Mouse (Mus musculus) neural tube, embryonic 13.5 days (tissue): ENCODE measurements around the gene Raf1. TPM values are rescaled to one million over a fixed set of nuclear protein-coding genes. Genes with fewer than 3 reads are reported as not detected.

Experiments
- ATAC-seq: fragments of 200-750 bp; cut with Nextera tagmentation; 2 replicates; pipeline ENCODE4 v1.8.0; 2017; ENCODE audit warnings: low read depth, mild to moderate bottlenecking, moderate TSS enrichment, moderate library complexity
- H3K27ac ChIP-seq: fragments of 300-500 bp; sonication (generic); replicated peaks from 2 replicates; pipeline ENCODE4 v1.5.1; 2015; ENCODE audit warnings: moderate library complexity, mild to moderate bottlenecking, inconsistent platforms
- H3K27me3 ChIP-seq: fragments of 300-500 bp; sonication (generic); 2 replicates; pipeline ENCODE4 v1.6.1; 2015; ENCODE audit warnings: mild to moderate bottlenecking, inconsistent platforms
- H3K36me3 ChIP-seq: fragments of 300-500 bp; sonication (generic); 2 replicates; pipeline ENCODE4 v1.6.1; 2015; ENCODE audit warnings: mild to moderate bottlenecking, inconsistent platforms
- H3K4me1 ChIP-seq: fragments of 300-500 bp; sonication (generic); replicated peaks from 2 replicates; pipeline ENCODE4 v1.6.1; 2015; ENCODE audit warnings: inconsistent platforms
- H3K4me2 ChIP-seq: fragments of 300-500 bp; sonication (generic); 2 replicates; pipeline ENCODE4 v1.6.1; 2015; ENCODE audit warnings: inconsistent platforms, mild to moderate bottlenecking, moderate library complexity
- H3K4me3 ChIP-seq: fragments of 300-500 bp; sonication (generic); 2 replicates; pipeline ENCODE4 v1.5.1; 2015; ENCODE audit warnings: mild to moderate bottlenecking, inconsistent platforms
- H3K9ac ChIP-seq: fragments of 300-500 bp; sonication (generic); 2 replicates; pipeline ENCODE4 v1.6.1; 2015; ENCODE audit warnings: moderate library complexity, mild to moderate bottlenecking, inconsistent platforms
- H3K9me3 ChIP-seq: fragments of 300-500 bp; sonication (generic); 2 replicates; pipeline ENCODE4 v1.6.1; 2016; ENCODE audit warnings: inconsistent platforms
- WGBS: fragments of 180-500 bp; shearing (Covaris S2); methylation state at CpG from one replicate; pipeline ENCODE4 v1.1.7; 2015; 5-methylcytosine and 5-hydroxymethylcytosine counted together
- polyA plus RNA-seq: library from polyadenylated mRNA; unstranded; fragments of >200 nt; fragmentation: Nextera tagmentation; extraction: Ambion mirVana; gene quantifications from 2 replicates; pipeline ENCODE4 v1.2.1, GENCODE M21; 2015

Raf1 gene
- 141 and 156 TPM in 2 replicates for polyA plus RNA-seq

DNA sequence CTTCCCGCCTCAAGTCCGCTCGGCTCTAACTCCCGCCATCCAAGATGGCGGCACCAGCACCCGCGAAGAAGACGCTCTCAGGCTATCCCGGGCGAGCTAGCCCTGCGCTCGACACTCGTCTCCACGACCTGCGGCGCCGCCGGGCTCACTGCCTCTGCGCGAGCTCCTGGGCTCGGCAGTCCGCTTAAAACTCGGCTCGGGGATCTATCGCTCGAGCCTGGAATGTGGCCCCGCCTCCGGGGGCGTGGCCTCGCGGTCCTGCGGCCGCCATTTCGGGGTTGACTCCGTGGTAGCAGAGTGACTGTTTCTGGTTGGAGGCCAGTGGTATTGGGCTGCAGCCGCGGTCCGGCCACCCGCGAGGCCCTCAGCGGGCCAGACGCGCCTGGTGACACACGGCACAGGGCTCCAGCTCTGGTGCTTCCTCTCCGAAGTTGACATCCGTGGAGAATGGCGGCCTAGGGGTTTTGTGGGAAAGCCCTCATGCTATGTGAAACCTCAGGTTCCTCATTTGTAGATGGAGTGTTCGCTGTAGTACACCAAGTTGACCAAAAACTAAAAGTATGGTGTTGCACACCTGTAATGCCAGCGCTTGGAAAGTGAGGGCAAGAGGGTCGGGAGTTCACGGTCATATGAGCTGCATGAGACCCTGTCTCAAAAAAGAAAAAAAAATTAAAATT, at the start of gene Raf1:
Raf1 (minus strand) TSS at position 184 of the 677 bp plus-strand sequence.
- peak; percentile 99 for ATAC-seq
- WGBS = under 1% methylated on average over 51 of the region's 51 CpGs
- H3K4me1 ChIP-seq = peaks cover 33% of the 10 kb centered on the region

DNA sequence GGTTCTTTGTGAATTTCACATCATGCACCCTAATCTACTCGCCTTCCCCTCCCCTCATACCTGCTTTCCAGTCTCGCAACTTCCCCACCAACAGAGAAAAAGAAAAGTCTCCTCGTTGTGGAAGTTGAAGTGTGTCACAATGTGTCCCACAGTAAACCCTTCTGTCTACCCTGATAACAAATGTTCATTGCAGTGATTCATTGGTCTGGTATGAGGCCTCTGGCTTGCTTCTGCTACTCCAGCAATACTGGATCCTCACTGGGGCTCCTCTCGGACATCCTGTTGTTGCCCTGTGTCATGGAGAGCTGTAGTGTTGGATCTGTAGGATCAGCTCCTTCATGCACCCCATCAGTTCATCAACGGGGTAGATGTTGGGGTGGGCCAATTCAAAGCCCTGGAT, 45.8 kb upstream of the Raf1 start:
- no peak for ATAC-seq
- 82% methylated on average over 5 of the region's 5 CpGs for whole genome bisulfite sequencing
- Histone ChIP-seq H3K4me1 (peaks cover 10% of the 10 kb centered on the region), H3K4me3 (no peak overlapping the region), H3K9ac (no peak overlapping the region), H3K36me3 (no peaks in the 10 kb centered on the region), H3K27ac (no peak overlapping the region), H3K9me3 (no peaks in the 10 kb centered on the region), H3K27me3 (no peaks in the 10 kb centered on the region), H3K4me2 (no peak overlapping the region)

More for the DNA sequence above, at the start of gene Raf1:
- Histone ChIP-seq H3K4me3 (peak within 1 kb of the TSS; percentile 99), H3K27me3 (no peaks in the 10 kb centered on the region), H3K27ac (peak within 1 kb of the TSS; percentile 99), H3K36me3 (no peaks in the 10 kb centered on the region), H3K4me2 (peak within 1 kb of the TSS; percentile 87), H3K9me3 (no peaks in the 10 kb centered on the region), H3K9ac (peak within 1 kb of the TSS; percentile 100)

DNA sequence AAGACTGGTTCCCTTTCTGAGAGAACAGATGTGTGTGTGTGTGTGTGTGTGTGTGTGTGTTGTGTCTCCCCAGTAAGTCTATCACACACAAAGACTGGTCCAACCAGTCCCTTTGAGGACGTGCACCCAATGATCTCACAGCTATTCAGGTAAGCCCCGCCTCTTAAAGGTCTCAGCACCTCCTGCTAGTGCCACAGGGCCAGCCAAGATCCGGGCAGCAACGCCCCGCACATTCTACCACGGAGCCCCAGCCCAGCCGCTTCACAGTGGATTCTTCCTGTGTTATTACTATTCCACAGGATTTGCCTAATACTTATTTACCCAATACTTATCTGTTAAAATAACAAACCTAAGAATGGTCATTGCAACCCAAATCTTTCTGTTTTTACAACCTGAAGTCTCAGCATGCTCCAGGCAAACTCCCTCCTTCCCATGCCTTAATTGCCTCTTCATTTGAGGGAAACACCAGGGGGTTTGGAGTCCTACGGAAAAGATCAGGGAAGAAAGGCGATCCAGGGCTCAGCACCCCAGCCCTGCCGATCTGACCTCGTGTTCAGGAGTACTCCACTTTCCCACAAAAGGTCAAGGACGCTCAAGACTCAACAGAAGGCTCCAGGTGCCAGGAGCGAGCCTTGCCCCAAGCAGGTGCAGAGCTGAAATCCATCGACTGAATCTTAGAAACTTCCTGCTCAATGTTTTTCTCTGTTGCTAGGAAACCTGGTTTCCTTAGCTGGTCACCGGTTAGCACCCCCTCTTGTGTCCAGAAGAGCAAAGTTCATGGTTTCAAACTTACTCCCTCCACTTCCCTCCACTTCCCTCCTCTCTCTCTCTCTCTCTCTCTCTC, 41.5 kb upstream of the Raf1 start:
- peak overlapping the region; percentile 54; the same call in 1 of the 2 replicates for H3K27ac ChIP-seq
- no peaks in the 10 kb centered on the region for H3K27me3 ChIP-seq

DNA sequence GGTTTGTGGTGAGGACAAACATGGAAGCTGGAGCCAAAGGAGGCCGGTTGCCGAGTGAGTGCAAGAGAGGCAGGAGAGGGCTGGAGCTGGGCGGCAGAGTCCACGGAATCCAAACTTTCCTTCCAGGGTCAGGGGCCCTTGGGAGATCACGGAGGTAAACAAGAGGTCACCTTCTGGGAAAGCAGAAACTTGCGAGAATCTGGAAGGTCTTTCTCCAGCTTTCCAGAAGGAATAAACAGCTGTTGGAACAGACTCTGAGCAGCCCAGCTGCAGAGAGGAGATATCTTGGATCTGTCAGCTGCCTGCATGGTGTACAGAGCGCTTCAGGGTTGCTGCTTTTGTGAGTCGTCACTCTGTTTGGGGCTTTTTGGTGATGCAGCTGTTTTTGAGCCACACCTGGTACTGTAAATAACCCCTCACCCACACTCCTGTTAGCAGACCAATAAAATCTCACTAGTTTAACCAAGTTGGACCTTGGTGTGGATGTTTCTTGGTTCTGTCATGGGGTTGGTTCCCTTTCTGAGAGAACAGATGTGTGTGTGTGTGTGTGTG, 40.7 kb upstream of the Raf1 start:
- Histone ChIP-seq H3K9ac (peak overlapping the region; percentile 5; the same call in 1 of the 2 replicates), H3K4me3 (peak overlapping the region; percentile 21), H3K4me2 (peak overlapping the region; percentile 55), H3K9me3 (no peaks in the 10 kb centered on the region), H3K27me3 (no peaks in the 10 kb centered on the region), H3K4me1 (peaks cover 20% of the 10 kb centered on the region), H3K27ac (no peak overlapping the region), H3K36me3 (no peaks in the 10 kb centered on the region)
- peak; percentile 68 for ATAC-seq
- WGBS = 17% methylated on average over 8 of the region's 8 CpGs

More for the DNA sequence above, 41.5 kb upstream of the Raf1 start:
- Histone ChIP-seq H3K4me3 (peak overlapping the region; percentile 21), H3K4me2 (peak overlapping the region; percentile 55), H3K4me1 (peaks cover 20% of the 10 kb centered on the region), H3K9ac (peak overlapping the region; percentile 57), H3K9me3 (no peaks in the 10 kb centered on the region), H3K36me3 (no peaks in the 10 kb centered on the region)
- peak; percentile 96 for ATAC-seq
- under 1% methylated on average over 15 of the region's 15 CpGs for WGBS

- H3K9ac ChIP-seq = no peak overlapping the region
- H3K27me3 ChIP-seq = no peaks in the 10 kb centered on the region
- no peak overlapping the region for H3K4me3 ChIP-seq
- H3K9me3 ChIP-seq = 0 out of 2 replicates have a peak, but pooled peaks cover 3% of the 10 kb centered on the region
- no peak for ATAC-seq
- 83% methylated on average over 3 of the region's 3 CpGs for WGBS
- no peak overlapping the region for H3K27ac ChIP-seq
- H3K4me2 ChIP-seq = no peak overlapping the region
- no peaks in the 10 kb centered on the region for H3K4me1 ChIP-seq
- H3K36me3 ChIP-seq = no peaks in the 10 kb centered on the region
Measured at GRCm38 (mm10) chr6:115711261-115711660, 34.8 kb upstream of the Raf1 start.

- H3K27ac ChIP-seq = no peak overlapping the region
- ATAC-seq = no peak
- H3K9ac ChIP-seq = no peak overlapping the region
- H3K36me3 ChIP-seq = no peaks in the 10 kb centered on the region
- H3K4me3 ChIP-seq = no peak overlapping the region
- no peaks in the 10 kb centered on the region for H3K27me3 ChIP-seq
- WGBS = 74% methylated on average over 5 of the region's 5 CpGs
- H3K9me3 ChIP-seq = no peaks in the 10 kb centered on the region
- H3K4me1 ChIP-seq = peaks cover 3% of the 10 kb centered on the region
- no peak overlapping the region for H3K4me2 ChIP-seq
Measured at GRCm38 (mm10) chr6:115702901-115703300, 26.5 kb upstream of the Raf1 start.

DNA sequence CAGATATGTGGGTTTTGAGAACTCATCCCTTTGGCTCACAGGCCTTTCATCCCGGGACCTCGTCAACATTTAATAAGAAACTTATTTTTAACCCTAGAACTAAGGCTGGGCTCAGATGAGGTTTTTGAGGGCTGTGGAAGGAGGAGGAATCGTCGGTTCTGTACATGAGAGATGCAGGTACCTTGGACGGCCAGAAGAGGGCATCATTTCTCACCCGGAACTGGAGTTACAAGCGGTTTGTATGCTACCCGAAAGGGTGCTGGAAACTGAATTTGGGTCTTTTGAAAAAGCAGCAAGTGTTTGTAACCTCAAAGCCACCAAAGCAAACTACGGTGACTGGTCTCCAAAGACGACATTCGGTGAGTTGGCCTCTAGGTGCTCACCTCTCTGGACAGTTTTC, 24.9 kb upstream of the Raf1 start:
- no peaks in the 10 kb centered on the region for H3K36me3 ChIP-seq
- ATAC-seq = no peak
- H3K4me1 ChIP-seq = peaks cover 5% of the 10 kb centered on the region
- no peak overlapping the region for H3K4me2 ChIP-seq
- H3K4me3 ChIP-seq = no peak overlapping the region
- no peak overlapping the region for H3K9ac ChIP-seq
- H3K27me3 ChIP-seq = no peaks in the 10 kb centered on the region
- H3K27ac ChIP-seq = no peak overlapping the region
- WGBS = 49% methylated on average over 11 of the region's 11 CpGs
- H3K9me3 ChIP-seq = no peaks in the 10 kb centered on the region

GRCm38 (mm10) chr6:115700778-115701177, 24.3 kb upstream of the Raf1 start:
- Histone ChIP-seq H3K9ac (no peak overlapping the region), H3K9me3 (no peaks in the 10 kb centered on the region), H3K27me3 (no peaks in the 10 kb centered on the region), H3K4me3 (no peak overlapping the region), H3K36me3 (no peaks in the 10 kb centered on the region), H3K4me2 (no peak overlapping the region), H3K27ac (no peak overlapping the region), H3K4me1 (peaks cover 5% of the 10 kb centered on the region)
- ATAC-seq = no peak
- 97% methylated on average over 1 of the region's 1 CpGs for WGBS

- no peaks in the 10 kb centered on the region for H3K27me3 ChIP-seq
- no peaks in the 10 kb centered on the region for H3K9me3 ChIP-seq
- no peak overlapping the region for H3K9ac ChIP-seq
- no peak for ATAC-seq
- WGBS = 88% methylated on average over 4 of the region's 4 CpGs
- no peaks in the 10 kb centered on the region for H3K36me3 ChIP-seq
- H3K27ac ChIP-seq = no peak overlapping the region
- H3K4me2 ChIP-seq = no peak overlapping the region
- peaks cover 5% of the 10 kb centered on the region for H3K4me1 ChIP-seq
- H3K4me3 ChIP-seq = no peak overlapping the region
Measured at GRCm38 (mm10) chr6:115698699-115699098, 22.3 kb upstream of the Raf1 start.

- no peak for ATAC-seq
- Histone ChIP-seq H3K4me3 (no peak overlapping the region), H3K9ac (no peak overlapping the region), H3K9me3 (no peaks in the 10 kb centered on the region), H3K27ac (no peak overlapping the region), H3K4me2 (no peak overlapping the region), H3K36me3 (no peaks in the 10 kb centered on the region), H3K4me1 (peaks cover 5% of the 10 kb centered on the region), H3K27me3 (no peaks in the 10 kb centered on the region)
- 52% methylated on average over 17 of the region's 17 CpGs for WGBS
Measured at GRCm38 (mm10) chr6:115697739-115698558, 21.5 kb upstream of the Raf1 start.

GRCm38 (mm10) chr6:115696707-115697215, 20.3 kb upstream of the Raf1 start:
- H3K4me1 ChIP-seq = peaks cover 5% of the 10 kb centered on the region
- no peaks in the 10 kb centered on the region for H3K27me3 ChIP-seq
- no peak overlapping the region for H3K9ac ChIP-seq
- no peak overlapping the region for H3K4me3 ChIP-seq
- 85% methylated on average over 7 of the region's 7 CpGs for WGBS
- no peak overlapping the region for H3K4me2 ChIP-seq
- no peak overlapping the region for H3K27ac ChIP-seq
- no peaks in the 10 kb centered on the region for H3K9me3 ChIP-seq
- no peak for ATAC-seq
- no peaks in the 10 kb centered on the region for H3K36me3 ChIP-seq
